Mouse (Mus musculus): ENCODE data around the gene Arsb. TPM values are rescaled to one million over a fixed set of nuclear protein-coding genes. Genes with fewer than 3 reads are reported as not detected.
"Not testable (repeated sequence)": the region's sequence is repeated elsewhere in the genome, so short reads cannot be mapped to it uniquely, and the experiment has no call there.

Gene Arsb
- polyA plus RNA-seq, 1 experiment, result 49.7 TPM

- no peak for TF ChIP-seq POLR2A (IDR thresholded peaks at IDR 0.05; ENCODE audit: borderline replicate concordance, insufficient read depth, low read length)
- TF ChIP-seq CTCF (IDR thresholded peaks at IDR 0.05; ENCODE audit: borderline replicate concordance, insufficient read depth, low read depth, low read length), result no peak
- WGBS, result 58% methylated on average over 3 of the region's 3 CpGs
Observed at GRCm38 (mm10) chr13:93972423-93972822, 201.0 kb downstream of the Arsb start.

GRCm38 (mm10) chr13:93975668-93976067, 204.2 kb downstream of the Arsb start:
- Histone ChIP-seq H3K27ac (ENCODE audit: insufficient read depth, low read length) (no peak overlapping the region), H3K27me3 (ENCODE audit: control insufficient read depth, insufficient read depth, low read length) (no peaks in the 10 kb centered on the region), H3K4me3 (replicated peaks; ENCODE audit: insufficient read depth, low read depth, low read length) (no peak overlapping the region), H3K4me1 (ENCODE audit: control insufficient read depth, insufficient read depth, low read length) (no peaks in the 10 kb centered on the region)
- TF ChIP-seq CTCF (IDR thresholded peaks at IDR 0.05; ENCODE audit: borderline replicate concordance, insufficient read depth, low read depth, low read length) (no peak), POLR2A (IDR thresholded peaks at IDR 0.05; ENCODE audit: borderline replicate concordance, insufficient read depth, low read length) (no peak)
- DNase-seq, result no peak
- 73% methylated on average over 5 of the region's 5 CpGs for WGBS

More at GRCm38 (mm10) chr13:93972423-93972822, 201.0 kb downstream of the Arsb start:
- DNase-seq, result no peak
- no peaks in the 10 kb centered on the region for H3K4me1 ChIP-seq (ENCODE audit: control insufficient read depth, insufficient read depth, low read length)
- H3K4me3 ChIP-seq (replicated peaks; ENCODE audit: insufficient read depth, low read depth, low read length), result no peak overlapping the region
- no peaks in the 10 kb centered on the region for H3K27me3 ChIP-seq (ENCODE audit: control insufficient read depth, insufficient read depth, low read length)
- H3K27ac ChIP-seq (ENCODE audit: insufficient read depth, low read length), result no peak overlapping the region

DNA sequence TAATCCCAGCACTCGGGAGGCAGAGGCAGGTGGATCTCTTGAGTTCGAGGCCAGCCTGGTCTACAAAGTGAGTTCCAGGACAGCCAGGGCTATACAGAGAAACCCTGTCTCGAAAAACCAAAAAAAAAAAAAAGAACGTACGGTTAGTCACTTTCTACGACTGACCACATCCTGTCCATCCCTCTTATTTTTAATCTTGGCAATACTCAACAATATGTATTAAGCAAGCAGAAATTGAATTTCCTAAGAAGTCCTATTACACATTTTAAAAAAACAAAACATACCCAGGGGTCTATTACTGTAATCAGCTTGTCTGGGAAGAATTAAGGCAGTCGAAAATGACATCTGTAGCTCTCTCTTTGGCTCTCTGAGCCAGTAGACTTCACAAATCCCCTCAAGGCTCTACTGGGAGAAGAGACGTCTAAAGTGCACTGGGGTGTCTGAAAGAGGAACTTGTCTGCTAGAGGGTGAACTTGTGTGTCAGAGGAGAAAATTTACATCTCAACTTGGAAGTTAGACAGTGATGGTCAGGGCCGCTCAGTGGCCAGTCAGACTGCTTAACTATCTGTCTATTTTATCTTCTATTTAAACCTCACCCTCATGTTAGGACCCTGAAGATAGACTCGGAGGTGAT, 205.6 kb downstream of the Arsb start:
- no peak for TF ChIP-seq POLR2A (IDR thresholded peaks at IDR 0.05; ENCODE audit: borderline replicate concordance, insufficient read depth, low read length)
- no peak for TF ChIP-seq CTCF (IDR thresholded peaks at IDR 0.05; ENCODE audit: borderline replicate concordance, insufficient read depth, low read depth, low read length)
- 92% methylated on average over 10 of the region's 10 CpGs for WGBS
- no peaks in the 10 kb centered on the region for H3K27me3 ChIP-seq (ENCODE audit: control insufficient read depth, insufficient read depth, low read length)
- no peaks in the 10 kb centered on the region for H3K4me1 ChIP-seq (ENCODE audit: control insufficient read depth, insufficient read depth, low read length)
- no peak for DNase-seq
- no peak overlapping the region for H3K27ac ChIP-seq (ENCODE audit: insufficient read depth, low read length)
- H3K4me3 ChIP-seq (replicated peaks; ENCODE audit: insufficient read depth, low read depth, low read length), result no peak overlapping the region

- 66% methylated on average over 12 of the region's 12 CpGs for WGBS
- DNase-seq, result no peak
- no peaks in the 10 kb centered on the region for H3K4me1 ChIP-seq (ENCODE audit: control insufficient read depth, insufficient read depth, low read length)
- TF ChIP-seq POLR2A (IDR thresholded peaks at IDR 0.05; ENCODE audit: borderline replicate concordance, insufficient read depth, low read length), result no peak
- no peak for TF ChIP-seq CTCF (IDR thresholded peaks at IDR 0.05; ENCODE audit: borderline replicate concordance, insufficient read depth, low read depth, low read length)
- H3K27me3 ChIP-seq (ENCODE audit: control insufficient read depth, insufficient read depth, low read length), result no peaks in the 10 kb centered on the region
- H3K27ac ChIP-seq (ENCODE audit: insufficient read depth, low read length), result no peak overlapping the region
- H3K4me3 ChIP-seq (replicated peaks; ENCODE audit: insufficient read depth, low read depth, low read length), result no peak overlapping the region
Observed at GRCm38 (mm10) chr13:93978703-93979495, 207.5 kb downstream of the Arsb start.

DNA sequence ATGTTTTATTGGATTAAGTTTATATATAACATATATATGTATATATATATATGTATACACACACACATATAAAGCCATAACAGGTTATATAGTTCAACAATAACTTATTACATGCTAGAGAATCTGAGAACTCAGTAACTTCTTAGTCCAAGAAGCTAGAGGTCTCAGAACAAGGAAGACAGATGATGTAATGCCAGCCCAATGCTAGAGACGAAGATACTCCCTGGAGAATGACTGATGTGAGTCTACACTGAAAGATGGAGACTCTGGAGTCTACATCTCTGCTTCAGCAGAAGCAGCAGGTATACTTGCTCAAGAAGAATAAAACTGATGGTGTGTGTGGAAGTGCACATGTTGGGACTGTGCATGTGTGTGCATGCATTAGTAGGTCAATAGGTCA, 208.3 kb downstream of the Arsb start:
- no peaks in the 10 kb centered on the region for H3K4me1 ChIP-seq (ENCODE audit: control insufficient read depth, insufficient read depth, low read length)
- no peak for DNase-seq
- no peak for TF ChIP-seq CTCF (IDR thresholded peaks at IDR 0.05; ENCODE audit: borderline replicate concordance, insufficient read depth, low read depth, low read length)
- TF ChIP-seq POLR2A (IDR thresholded peaks at IDR 0.05; ENCODE audit: borderline replicate concordance, insufficient read depth, low read length), result no peak
- no peak overlapping the region for H3K27ac ChIP-seq (ENCODE audit: insufficient read depth, low read length)
- no peaks in the 10 kb centered on the region for H3K27me3 ChIP-seq (ENCODE audit: control insufficient read depth, insufficient read depth, low read length)
- 85% methylated on average over 1 of the region's 1 CpGs for WGBS
- H3K4me3 ChIP-seq (replicated peaks; ENCODE audit: insufficient read depth, low read depth, low read length), result no peak overlapping the region

DNA sequence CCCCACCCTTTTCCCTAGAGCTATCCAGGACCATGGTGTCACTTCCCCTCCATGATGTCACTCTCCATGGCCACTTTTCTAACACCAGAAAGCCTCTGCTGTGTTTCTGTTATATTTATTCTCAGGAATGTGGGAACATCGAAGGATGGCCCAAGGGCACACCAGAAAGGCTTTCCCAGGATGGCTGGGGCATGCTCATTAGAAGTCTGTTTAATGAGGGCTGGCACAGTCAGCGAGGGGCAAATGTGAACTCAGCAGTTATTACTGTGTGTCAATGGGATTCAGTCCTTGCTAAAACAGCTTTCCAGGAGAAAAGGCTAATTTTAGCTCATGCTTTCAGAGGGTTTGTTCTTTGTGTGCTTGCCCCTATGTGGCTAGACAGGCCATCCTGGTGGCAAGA, 213.1 kb downstream of the Arsb start:
- 81% methylated on average over 2 of the region's 2 CpGs for WGBS
- no peak for DNase-seq
- Histone ChIP-seq H3K27ac (ENCODE audit: insufficient read depth, low read length) (no peak overlapping the region), H3K4me3 (replicated peaks; ENCODE audit: insufficient read depth, low read depth, low read length) (no peak overlapping the region), H3K27me3 (ENCODE audit: control insufficient read depth, insufficient read depth, low read length) (no peaks in the 10 kb centered on the region), H3K4me1 (ENCODE audit: control insufficient read depth, insufficient read depth, low read length) (no peaks in the 10 kb centered on the region)
- TF ChIP-seq CTCF (IDR thresholded peaks at IDR 0.05; ENCODE audit: borderline replicate concordance, insufficient read depth, low read depth, low read length) (no peak), POLR2A (IDR thresholded peaks at IDR 0.05; ENCODE audit: borderline replicate concordance, insufficient read depth, low read length) (no peak)

DNA sequence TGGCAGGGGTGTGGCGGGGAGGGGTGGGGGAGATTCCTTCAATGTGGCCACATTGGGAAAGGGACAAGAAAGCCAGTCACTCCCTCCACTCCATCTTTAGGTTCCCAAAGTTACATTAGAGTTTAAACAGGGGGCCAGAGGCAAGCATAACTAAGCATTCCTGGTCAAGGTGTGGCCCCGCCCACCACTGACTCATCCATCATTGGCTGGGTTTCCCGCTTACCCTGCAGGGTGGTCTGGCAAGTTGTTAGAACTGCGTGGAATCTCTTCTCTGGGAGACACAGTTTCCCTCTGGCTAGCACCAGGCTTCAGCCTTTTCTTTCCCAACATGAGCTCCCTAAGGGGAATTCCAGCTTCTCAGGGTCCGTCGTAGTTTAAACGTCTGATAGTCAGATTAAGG, 213.8 kb downstream of the Arsb start:
- 80% methylated on average over 7 of the region's 7 CpGs for WGBS
- H3K27me3 ChIP-seq (ENCODE audit: control insufficient read depth, insufficient read depth, low read length), result no peaks in the 10 kb centered on the region
- H3K4me1 ChIP-seq (ENCODE audit: control insufficient read depth, insufficient read depth, low read length), result no peaks in the 10 kb centered on the region
- no peak for DNase-seq
- no peak overlapping the region for H3K27ac ChIP-seq (ENCODE audit: insufficient read depth, low read length)
- no peak overlapping the region for H3K4me3 ChIP-seq (replicated peaks; ENCODE audit: insufficient read depth, low read depth, low read length)
- TF ChIP-seq CTCF (IDR thresholded peaks at IDR 0.05; ENCODE audit: borderline replicate concordance, insufficient read depth, low read depth, low read length) (no peak), POLR2A (IDR thresholded peaks at IDR 0.05; ENCODE audit: borderline replicate concordance, insufficient read depth, low read length) (no peak)

GRCm38 (mm10) chr13:93985750-93986149, 214.3 kb downstream of the Arsb start:
- H3K4me3 ChIP-seq (replicated peaks; ENCODE audit: insufficient read depth, low read depth, low read length); H3K27me3 ChIP-seq (ENCODE audit: control insufficient read depth, insufficient read depth, low read length); H3K27ac ChIP-seq (ENCODE audit: insufficient read depth, low read length); H3K4me1 ChIP-seq (ENCODE audit: control insufficient read depth, insufficient read depth, low read length); DNase-seq: not testable (repeated sequence)
- 84% methylated on average over 8 of the region's 8 CpGs for WGBS

All from cerebellum, adult 2 months (tissue).